Mouse (Mus musculus): ENCODE data around the gene Arhgap24. TPM values are rescaled to one million over a fixed set of nuclear protein-coding genes. Genes with fewer than 3 reads are reported as not detected.
A peak's percentile ranks its signal among the peaks of the same experiment; 100 is the strongest.

The Arhgap24 gene
- polyA plus RNA-seq, 1 experiment from 2014 or later: 16.4 TPM

- H3K27me3 ChIP-seq (ENCODE audit: low read depth, poor library complexity, severe bottlenecking): no peaks in the 10 kb centered on the region
- H3K36me3 ChIP-seq: peaks cover 7% of the 10 kb centered on the region; the same call in 1 of the 2 replicates
- H3K4me3 ChIP-seq: no peak overlapping the region
- no peak for DNase-seq (ENCODE audit: low spot score)
- H3K4me1 ChIP-seq: no peaks in the 10 kb centered on the region
- H3K9me3 ChIP-seq (replicated peaks): no peaks in the 10 kb centered on the region
- no peak overlapping the region for H3K27ac ChIP-seq
- WGBS: 78% methylated on average over 3 of the region's 3 CpGs
Measured at GRCm38 (mm10) chr5:102508162-102508561, 27.0 kb downstream of the Arhgap24 start.

- 87% methylated on average over 2 of the region's 2 CpGs for WGBS
Measured at GRCm38 (mm10) chr5:102509381-102509780, 28.2 kb downstream of the Arhgap24 start.

GRCm38 (mm10) chr5:102511651-102512050, 30.5 kb downstream of the Arhgap24 start:
- Histone ChIP-seq H3K27me3 (ENCODE audit: low read depth, poor library complexity, severe bottlenecking) (no peaks in the 10 kb centered on the region), H3K4me3 (no peak overlapping the region), H3K9me3 (replicated peaks) (no peaks in the 10 kb centered on the region), H3K27ac (no peak overlapping the region), H3K36me3 (peaks cover 2% of the 10 kb centered on the region; the same call in 1 of the 2 replicates), H3K4me1 (0 out of 2 replicates have a peak, but pooled peaks cover 4% of the 10 kb centered on the region)
- DNase-seq (ENCODE audit: low spot score): no peak
- WGBS: 88% methylated on average over 4 of the region's 4 CpGs

More at GRCm38 (mm10) chr5:102509381-102509780, 28.2 kb downstream of the Arhgap24 start:
- H3K4me3 ChIP-seq: no peak overlapping the region
- no peak overlapping the region for H3K27ac ChIP-seq
- peaks cover 9% of the 10 kb centered on the region for H3K36me3 ChIP-seq
- DNase-seq (ENCODE audit: low spot score): no peak
- H3K9me3 ChIP-seq (replicated peaks): no peaks in the 10 kb centered on the region
- no peaks in the 10 kb centered on the region for H3K4me1 ChIP-seq
- no peaks in the 10 kb centered on the region for H3K27me3 ChIP-seq (ENCODE audit: low read depth, poor library complexity, severe bottlenecking)

- Histone ChIP-seq H3K9me3 (replicated peaks) (no peaks in the 10 kb centered on the region), H3K4me3 (no peak overlapping the region), H3K4me1 (0 out of 2 replicates have a peak, but pooled peaks cover 4% of the 10 kb centered on the region), H3K27me3 (ENCODE audit: low read depth, poor library complexity, severe bottlenecking) (no peaks in the 10 kb centered on the region), H3K27ac (no peak overlapping the region), H3K36me3 (peaks cover 10% of the 10 kb centered on the region)
- DNase-seq (ENCODE audit: low spot score): no peak
- WGBS: 87% methylated on average over 7 of the region's 7 CpGs
Measured at GRCm38 (mm10) chr5:102515496-102515895, 34.3 kb downstream of the Arhgap24 start.

- WGBS: 57% methylated on average over 1 of the region's 1 CpGs
- Histone ChIP-seq H3K4me1 (no peaks in the 10 kb centered on the region), H3K36me3 (peaks cover 8% of the 10 kb centered on the region; the same call in 1 of the 2 replicates), H3K4me3 (no peak overlapping the region), H3K9me3 (replicated peaks) (no peaks in the 10 kb centered on the region), H3K27ac (no peak overlapping the region), H3K27me3 (ENCODE audit: low read depth, poor library complexity, severe bottlenecking) (no peaks in the 10 kb centered on the region)
- no peak for DNase-seq (ENCODE audit: low spot score)
Measured at GRCm38 (mm10) chr5:102520506-102520905, 39.3 kb downstream of the Arhgap24 start.

GRCm38 (mm10) chr5:102535311-102535710, 54.1 kb downstream of the Arhgap24 start:
- 90% methylated on average over 9 of the region's 9 CpGs for WGBS
- H3K27ac ChIP-seq: no peak overlapping the region
- no peak for DNase-seq (ENCODE audit: low spot score)
- H3K27me3 ChIP-seq (ENCODE audit: low read depth, poor library complexity, severe bottlenecking): no peaks in the 10 kb centered on the region
- 0 out of 2 replicates have a peak, but pooled peaks cover 3% of the 10 kb centered on the region for H3K36me3 ChIP-seq
- no peaks in the 10 kb centered on the region for H3K4me1 ChIP-seq
- no peaks in the 10 kb centered on the region for H3K9me3 ChIP-seq (replicated peaks)
- H3K4me3 ChIP-seq: no peak overlapping the region

- no peak overlapping the region for H3K27ac ChIP-seq
- WGBS: 82% methylated on average over 3 of the region's 3 CpGs
Measured at GRCm38 (mm10) chr5:102537819-102538218, 56.6 kb downstream of the Arhgap24 start.

GRCm38 (mm10) chr5:102546296-102546695, 65.1 kb downstream of the Arhgap24 start:
- Histone ChIP-seq H3K27ac (no peak overlapping the region), H3K4me3 (no peak overlapping the region), H3K27me3 (ENCODE audit: low read depth, poor library complexity, severe bottlenecking) (no peaks in the 10 kb centered on the region), H3K4me1 (peaks cover 29% of the 10 kb centered on the region), H3K36me3 (no peaks in the 10 kb centered on the region), H3K9me3 (replicated peaks) (no peaks in the 10 kb centered on the region)
- WGBS: 94% methylated on average over 4 of the region's 4 CpGs
- DNase-seq (ENCODE audit: low spot score): no peak

More at GRCm38 (mm10) chr5:102537819-102538218, 56.6 kb downstream of the Arhgap24 start:
- no peak for DNase-seq (ENCODE audit: low spot score)
- Histone ChIP-seq H3K4me3 (no peak overlapping the region), H3K27me3 (ENCODE audit: low read depth, poor library complexity, severe bottlenecking) (no peaks in the 10 kb centered on the region), H3K9me3 (replicated peaks) (no peaks in the 10 kb centered on the region), H3K36me3 (no peaks in the 10 kb centered on the region), H3K4me1 (no peaks in the 10 kb centered on the region)

- H3K4me3 ChIP-seq: no peak overlapping the region
- H3K4me1 ChIP-seq: peaks cover 37% of the 10 kb centered on the region
- no peaks in the 10 kb centered on the region for H3K36me3 ChIP-seq
- no peaks in the 10 kb centered on the region for H3K27me3 ChIP-seq (ENCODE audit: low read depth, poor library complexity, severe bottlenecking)
- no peak for DNase-seq (ENCODE audit: low spot score)
- no peaks in the 10 kb centered on the region for H3K9me3 ChIP-seq (replicated peaks)
- no peak overlapping the region; the same call in 1 of the 2 replicates for H3K27ac ChIP-seq
Measured at GRCm38 (mm10) chr5:102547786-102548185, 66.6 kb downstream of the Arhgap24 start.

- H3K27me3 ChIP-seq (ENCODE audit: low read depth, poor library complexity, severe bottlenecking): no peaks in the 10 kb centered on the region
- no peak overlapping the region for H3K27ac ChIP-seq
- no peak for DNase-seq (ENCODE audit: low spot score)
- H3K9me3 ChIP-seq (replicated peaks): no peaks in the 10 kb centered on the region
- 90% methylated on average over 2 of the region's 2 CpGs for WGBS
- peaks cover 2% of the 10 kb centered on the region for H3K36me3 ChIP-seq
- H3K4me3 ChIP-seq: no peak overlapping the region
- H3K4me1 ChIP-seq: peaks cover 37% of the 10 kb centered on the region
Measured at GRCm38 (mm10) chr5:102548382-102548781, 67.2 kb downstream of the Arhgap24 start.

GRCm38 (mm10) chr5:102550211-102550610, 69.0 kb downstream of the Arhgap24 start:
- Histone ChIP-seq H3K27ac (peak overlapping the region; percentile 73), H3K36me3 (peaks cover 15% of the 10 kb centered on the region), H3K27me3 (ENCODE audit: low read depth, poor library complexity, severe bottlenecking) (no peaks in the 10 kb centered on the region), H3K9me3 (replicated peaks) (no peaks in the 10 kb centered on the region), H3K4me3 (no peak overlapping the region), H3K4me1 (peaks cover 37% of the 10 kb centered on the region)
- WGBS: 67% methylated on average over 3 of the region's 3 CpGs
- no peak for DNase-seq (ENCODE audit: low spot score)

GRCm38 (mm10) chr5:102550870-102551637, 69.9 kb downstream of the Arhgap24 start:
- Histone ChIP-seq H3K27me3 (ENCODE audit: low read depth, poor library complexity, severe bottlenecking) (no peaks in the 10 kb centered on the region), H3K27ac (peak overlapping the region; percentile 75), H3K9me3 (replicated peaks) (no peaks in the 10 kb centered on the region), H3K4me3 (0 out of 2 replicates have a peak overlapping the region, but pooled peaks have one; percentile 8), H3K4me1 (peaks cover 37% of the 10 kb centered on the region), H3K36me3 (peaks cover 15% of the 10 kb centered on the region)
- 47% methylated on average over 11 of the region's 11 CpGs for WGBS
- DNase-seq (ENCODE audit: low spot score): peak; percentile 39

GRCm38 (mm10) chr5:102552533-102552932, 71.3 kb downstream of the Arhgap24 start:
- 89% methylated on average over 1 of the region's 1 CpGs for WGBS
- Histone ChIP-seq H3K4me3 (no peak overlapping the region), H3K36me3 (peaks cover 15% of the 10 kb centered on the region), H3K27ac (no peak overlapping the region), H3K4me1 (peaks cover 32% of the 10 kb centered on the region), H3K27me3 (ENCODE audit: low read depth, poor library complexity, severe bottlenecking) (no peaks in the 10 kb centered on the region), H3K9me3 (replicated peaks) (no peaks in the 10 kb centered on the region)
- no peak for DNase-seq (ENCODE audit: low spot score)

Measured in limb, embryonic 10.5 days (tissue).